Mouse (Mus musculus) myocyte (in vitro differentiated cells): ENCODE data around the gene Ier3.

ENCODE experiments used
- E2F4 ChIP-seq: IDR thresholded peaks from one replicate; pipeline ENCODE4 v1.6.1; 2011; ENCODE audit warnings: mild to moderate bottlenecking, control low read depth, moderate library complexity; ENCODE audit not compliant: insufficient read depth
- MYOG ChIP-seq, 3 experiments: IDR thresholded peaks; one replicate each; pipeline ENCODE4 v1.6.1; 2011; ENCODE audit warnings: control low read depth in 2 of 3, low read depth in 2 of 3, mild to moderate bottlenecking in 2 of 3; ENCODE audit not compliant: insufficient read length in 2 of 3, control insufficient read depth in 1 of 3, insufficient read depth in 1 of 3
- POLR2A ChIP-seq: IDR thresholded peaks from one replicate; pipeline ENCODE4 v1.6.1; 2011; ENCODE audit warnings: low read depth, mild to moderate bottlenecking, control low read depth, moderate library complexity; ENCODE audit not compliant: insufficient read length

DNA sequence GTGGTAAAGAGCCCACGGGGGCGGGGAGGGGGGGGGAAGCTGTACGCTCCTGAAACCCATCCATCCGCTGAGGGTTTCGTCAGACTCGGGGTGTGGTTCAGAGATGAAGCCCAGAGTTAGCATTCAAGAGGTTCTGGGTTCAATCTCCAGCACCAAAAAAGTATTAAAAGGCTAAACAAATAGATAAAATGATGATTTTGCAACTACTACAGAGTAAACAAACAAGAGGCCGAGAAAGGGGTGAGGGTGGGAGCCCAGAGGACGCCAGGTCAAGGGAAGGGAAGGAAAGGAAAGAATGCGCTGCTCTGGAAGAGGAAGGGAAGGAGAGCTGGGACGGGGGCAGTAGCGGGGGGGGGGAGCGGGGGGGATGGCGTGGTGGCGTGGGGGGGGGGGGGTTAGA lies 4.8 kb upstream of the Ier3 start:
- TF ChIP-seq MYOG (IDR thresholded peaks at IDR 0.05; ENCODE audit: control insufficient read depth in 1 of 3, insufficient read depth in 1 of 3, insufficient read length in 2 of 3, low read depth in 2 of 3) (no peak), E2F4 (no peak), POLR2A (no peak)
